Mouse (Mus musculus) MEL (cell line): Measurements from ENCODE around the gene Abcb1b.

Source experiments
- CHD2 ChIP-seq: IDR thresholded peaks from 2 replicates; pipeline ENCODE4 v1.6.1; 2011; ENCODE audit warnings: low read length, improper control_type of control experiment
- CTCF ChIP-seq, 3 experiments: IDR thresholded peaks in 2 of 3; conservative IDR thresholded peaks in 1 of 3; 2 replicates each; pipeline ENCODE4 v1.5.1; 2011 to 2012; ENCODE audit warnings: low read length in 3 of 3, low read depth in 2 of 3, mild to moderate bottlenecking in 2 of 3, improper control_type of control experiment in 1 of 3, inconsistent platforms in 1 of 3, mixed read lengths in 1 of 3, moderate library complexity in 1 of 3; ENCODE audit not compliant: control insufficient read depth in 1 of 3, insufficient read depth in 1 of 3, poor library complexity in 1 of 3, severe bottlenecking in 1 of 3
- E2F4 ChIP-seq: IDR thresholded peaks from 2 replicates; pipeline ENCODE4 v1.6.1; 2011; ENCODE audit warnings: low read depth, low read length, improper control_type of control experiment, borderline replicate concordance
- ELF1 ChIP-seq: IDR thresholded peaks from 2 replicates; pipeline ENCODE4 v1.6.1; 2014; ENCODE audit warnings: low read depth, mild to moderate bottlenecking, inconsistent platforms, low read length, improper control_type of control experiment, moderate library complexity
- EP300 ChIP-seq, 2 experiments: IDR thresholded peaks; 2 replicates each; pipeline ENCODE4 v1.6.1; 2011; ENCODE audit warnings: improper control_type of control experiment in 2 of 2, low read length in 2 of 2, low read depth in 1 of 2, mild to moderate bottlenecking in 1 of 2
- ETS1 ChIP-seq: IDR thresholded peaks from 2 replicates; pipeline ENCODE4 v1.6.1; 2012; ENCODE audit warnings: low read depth, mild to moderate bottlenecking, inconsistent platforms, low read length, improper control_type of control experiment, moderate library complexity
- KAT2A ChIP-seq: conservative IDR thresholded peaks from 2 replicates; pipeline ENCODE4 v1.6.1; 2012; ENCODE audit warnings: low read depth, low read length, improper control_type of control experiment, inconsistent platforms
- MAFK ChIP-seq: IDR thresholded peaks from 2 replicates; pipeline ENCODE4 v1.6.1; 2011; ENCODE audit warnings: low read depth, mild to moderate bottlenecking, low read length, improper control_type of control experiment, borderline replicate concordance
- MAX ChIP-seq: IDR thresholded peaks from 2 replicates; pipeline ENCODE4 v1.6.1; 2011; ENCODE audit warnings: low read length, improper control_type of control experiment
- POLR2AphosphoS2 ChIP-seq: IDR thresholded peaks from 2 replicates; pipeline ENCODE4 v1.6.1; 2011; ENCODE audit warnings: low read length, improper control_type of control experiment
- POLR2AphosphoS5 ChIP-seq: IDR thresholded peaks from 2 replicates; pipeline ENCODE4 v1.6.1; 2012; ENCODE audit warnings: low read depth, borderline replicate concordance, mild to moderate bottlenecking, inconsistent platforms, low read length, moderate library complexity, mixed read lengths
- SIN3A ChIP-seq: IDR thresholded peaks from 2 replicates; pipeline ENCODE4 v1.6.1; 2012; ENCODE audit warnings: low read length, improper control_type of control experiment, inconsistent platforms
- TAL1 ChIP-seq: IDR thresholded peaks from 2 replicates; pipeline ENCODE4 v1.6.1; 2012; ENCODE audit warnings: mild to moderate bottlenecking, inconsistent platforms, low read length, moderate library complexity, mixed read lengths
- TCF12 ChIP-seq: IDR thresholded peaks from 2 replicates; pipeline ENCODE4 v1.6.1; 2014; ENCODE audit warnings: low read depth, mild to moderate bottlenecking, inconsistent platforms, low read length, improper control_type of control experiment, moderate library complexity

- no peak for TF ChIP-seq POLR2AphosphoS5
- no peak for TF ChIP-seq CTCF (IDR thresholded peaks at IDR 0.05 in 2 of 3, conservative IDR thresholded peaks at IDR 0.05 in 1 of 3; ENCODE audit: control insufficient read depth in 1 of 3, insufficient read depth in 1 of 3, low read depth in 2 of 3, low read length in 3 of 3, poor library complexity in 1 of 3, severe bottlenecking in 1 of 3)
- no peak for TF ChIP-seq MAX
- no peak for TF ChIP-seq ELF1
- no peak for TF ChIP-seq MAFK
- no peak for TF ChIP-seq KAT2A
- no peak for TF ChIP-seq EP300 (IDR thresholded peaks at IDR 0.05; ENCODE audit: low read depth in 1 of 2, low read length in 2 of 2)
- no peak for TF ChIP-seq POLR2AphosphoS2
- no peak for TF ChIP-seq SIN3A
- no peak for TF ChIP-seq CHD2
- TF ChIP-seq E2F4 = no peak
- no peak for TF ChIP-seq TCF12
- TF ChIP-seq ETS1 = no peak
- TF ChIP-seq TAL1 = no peak
Measured at GRCm38 (mm10) chr5:8877086-8877485, 79.1 kb downstream of the Abcb1b start.
